Mouse (Mus musculus) embryonic fibroblast, embryonic 13.5 days (primary cell): ENCODE data around the gene Kcnma1.

Source experiments
- CTCF ChIP-seq: IDR thresholded peaks from 2 replicates; pipeline ENCODE4 v1.5.1; 2011; ENCODE audit warnings: mild to moderate bottlenecking, control low read depth, low read length, moderate library complexity, borderline replicate concordance; ENCODE audit not compliant: insufficient read depth
- POLR2A ChIP-seq: IDR thresholded peaks from 2 replicates; pipeline ENCODE4 v1.6.1; 2011; ENCODE audit warnings: low read depth, mild to moderate bottlenecking, control low read depth, low read length, moderate library complexity

DNA sequence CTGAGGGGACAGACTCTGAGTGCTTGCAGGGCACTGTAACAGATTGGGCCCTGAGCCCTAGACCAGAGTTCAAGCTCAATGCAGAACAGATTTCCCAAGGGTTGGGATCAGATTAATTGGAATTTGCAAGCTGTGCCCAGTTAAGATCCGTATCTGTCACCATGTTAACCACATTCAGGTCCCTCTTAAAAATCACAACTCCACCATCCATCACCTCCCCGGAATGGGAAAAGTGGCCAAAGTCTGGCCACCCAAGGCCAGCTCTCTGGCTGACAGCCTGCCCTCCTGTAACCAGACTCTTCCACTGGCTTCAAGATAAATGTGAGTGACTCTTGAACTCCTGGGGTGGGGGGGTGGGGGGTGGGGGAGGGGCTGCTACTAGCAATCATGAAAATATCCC is 70.4 kb downstream of the Kcnma1 start:
- TF ChIP-seq POLR2A (no peak), CTCF (no peak)
